Mouse (Mus musculus) layer of hippocampus, postnatal 36 days (tissue): ENCODE results near the gene Mid1. TPM values are rescaled to one million over a fixed set of nuclear protein-coding genes. Genes with fewer than 3 reads are reported as not detected.
"Not testable (repeated sequence)": the region's sequence is repeated elsewhere in the genome, so short reads cannot be mapped to it uniquely, and the experiment has no call there.

Source experiments
- DNase-seq, 2 experiments: peaks; one replicate each; pipeline ENCODE4 v3.0.0; 2022
- total RNA-seq, 2 experiments: library from RNA; stranded (reverse); gene quantifications; 2 replicates each; pipeline ENCODE4 v1.2.3; 2021

Mid1 gene
- total RNA-seq, 2 experiments from 2014 or later, result 18.3 to 33.6 TPM

GRCm38 (mm10) chrX:170019219-170019953, 334.4 kb downstream of the Mid1 start:
- peak in 1 of 2 experiments; percentile 29 for DNase-seq

GRCm38 (mm10) chrX:170019954-170020689, 335.1 kb downstream of the Mid1 start:
- peak; percentile 87 to 90 for DNase-seq

GRCm38 (mm10) chrX:170020690-170021050, 335.7 kb downstream of the Mid1 start:
- DNase-seq, result peak; percentile 62 to 78

GRCm38 (mm10) chrX:170021205-170021604, 336.2 kb downstream of the Mid1 start:
- DNase-seq, result not testable (repeated sequence)

GRCm38 (mm10) chrX:170021750-170022461, 336.9 kb downstream of the Mid1 start:
- DNase-seq, result peak in 1 of 2 experiments; percentile 60

Other genes starting within 250 kb of the Mid1 start
- not detected for gene 4933400A11Rik, start 94.4 kb downstream of the Mid1 start, total RNA-seq